Mouse (Mus musculus): Measurements from ENCODE around the gene Acod1.
A peak's percentile ranks its signal among the peaks of the same experiment; 100 is the strongest.

Gene Acod1

DNA sequence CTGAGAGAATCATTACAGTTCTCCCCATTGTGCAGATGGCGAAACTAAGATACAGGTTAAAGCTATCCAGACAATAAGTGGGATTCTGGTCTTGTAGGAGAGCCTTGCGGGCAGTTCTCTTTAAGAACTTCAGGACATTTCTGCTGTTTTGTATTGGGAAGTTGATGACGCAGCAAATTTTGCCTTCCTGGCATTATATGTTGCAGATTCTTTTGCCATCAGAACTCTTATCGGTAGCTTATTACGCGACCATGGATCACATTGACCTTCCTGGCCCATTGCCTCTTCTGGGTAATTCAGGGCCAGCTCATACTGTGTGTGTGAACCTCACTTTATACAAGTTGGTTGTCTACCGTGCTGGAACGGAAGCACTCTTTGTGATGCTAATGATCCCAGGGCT lies 27.0 kb downstream of the Acod1 start:
- peak; percentile 66 for DNase-seq

GRCm38 (mm10) chr14:103075166-103075565 lies 28.4 kb downstream of the Acod1 start:
- peak; percentile 84 for DNase-seq

DNA sequence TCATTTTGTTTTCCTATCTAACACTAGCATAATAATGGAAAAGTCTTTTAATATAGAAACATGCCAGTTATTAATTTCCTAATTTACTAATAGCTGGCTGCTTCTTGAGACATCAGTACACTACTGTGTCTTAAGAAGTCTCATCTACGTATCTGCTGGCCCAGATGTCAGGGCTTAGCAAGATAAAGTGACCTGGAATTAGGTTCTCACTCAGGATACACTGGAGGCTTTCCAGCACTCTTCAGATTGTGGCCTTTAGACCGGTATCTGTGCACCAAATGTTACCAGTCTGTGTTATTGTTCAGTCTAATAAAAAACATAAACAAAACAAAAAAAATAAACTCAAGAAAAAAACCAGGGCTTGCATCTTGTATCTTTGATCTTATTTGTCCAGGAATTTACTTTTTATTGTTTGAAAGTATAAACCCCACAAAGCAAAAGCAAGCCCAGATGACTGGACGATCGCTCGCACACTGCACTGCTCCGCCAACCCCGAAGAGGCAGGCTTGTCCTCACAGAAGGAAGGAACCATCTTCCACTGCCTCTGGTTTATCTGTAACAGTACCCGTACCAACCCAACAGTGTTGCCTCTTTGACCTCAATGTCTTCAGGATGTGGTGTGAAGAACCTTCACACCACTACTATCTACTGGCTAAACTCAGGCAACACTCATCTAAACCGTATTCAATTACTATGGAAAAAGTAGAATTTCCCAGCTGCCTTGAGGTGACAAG lies 30.7 kb downstream of the Acod1 start:
- DNase-seq: peak; percentile 41

DNA sequence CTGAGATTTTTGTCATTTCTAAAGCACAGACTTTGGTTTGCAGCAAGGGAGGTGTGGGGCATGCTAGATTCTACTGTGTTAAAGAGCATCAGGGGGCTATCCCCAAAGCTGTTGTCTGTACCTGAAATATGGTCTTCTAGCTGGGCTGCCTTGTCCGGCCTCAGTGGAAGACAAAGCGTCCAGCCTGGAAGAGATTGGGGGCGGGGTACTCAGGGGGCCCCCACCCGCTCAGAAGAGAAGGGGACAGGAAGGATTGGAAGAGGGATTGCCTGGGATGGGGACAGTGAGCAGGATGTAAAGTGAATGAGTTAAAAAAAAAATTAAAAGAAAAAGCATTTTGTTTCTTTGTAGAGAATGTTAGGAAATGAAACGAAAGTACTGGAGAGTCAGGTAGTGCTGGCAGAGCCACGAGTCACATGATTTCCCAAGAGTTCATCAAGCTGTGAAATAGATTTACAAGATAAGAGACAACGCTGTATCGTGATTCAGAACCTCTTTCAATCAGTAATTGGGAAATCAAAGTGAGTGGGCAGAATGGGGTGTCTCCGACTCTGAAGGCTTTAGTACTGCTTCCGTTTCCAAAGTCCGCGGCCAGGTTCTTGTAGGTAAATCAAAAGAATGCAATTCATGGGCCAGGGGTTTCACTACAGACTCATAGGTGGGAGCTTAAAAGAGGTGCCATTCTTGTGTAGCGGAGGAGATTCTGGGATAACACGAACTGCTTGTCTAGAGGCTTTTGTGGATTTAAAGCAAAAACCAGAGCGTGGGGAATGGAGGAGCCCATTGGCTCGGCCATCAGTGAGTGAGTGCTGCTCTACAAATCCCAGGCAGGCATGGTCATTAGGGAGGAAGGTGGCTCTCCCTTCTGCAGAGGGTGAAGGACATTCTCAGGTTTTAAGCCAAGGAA lies 31.5 kb downstream of the Acod1 start:
- peak; percentile 87 for DNase-seq

DNA sequence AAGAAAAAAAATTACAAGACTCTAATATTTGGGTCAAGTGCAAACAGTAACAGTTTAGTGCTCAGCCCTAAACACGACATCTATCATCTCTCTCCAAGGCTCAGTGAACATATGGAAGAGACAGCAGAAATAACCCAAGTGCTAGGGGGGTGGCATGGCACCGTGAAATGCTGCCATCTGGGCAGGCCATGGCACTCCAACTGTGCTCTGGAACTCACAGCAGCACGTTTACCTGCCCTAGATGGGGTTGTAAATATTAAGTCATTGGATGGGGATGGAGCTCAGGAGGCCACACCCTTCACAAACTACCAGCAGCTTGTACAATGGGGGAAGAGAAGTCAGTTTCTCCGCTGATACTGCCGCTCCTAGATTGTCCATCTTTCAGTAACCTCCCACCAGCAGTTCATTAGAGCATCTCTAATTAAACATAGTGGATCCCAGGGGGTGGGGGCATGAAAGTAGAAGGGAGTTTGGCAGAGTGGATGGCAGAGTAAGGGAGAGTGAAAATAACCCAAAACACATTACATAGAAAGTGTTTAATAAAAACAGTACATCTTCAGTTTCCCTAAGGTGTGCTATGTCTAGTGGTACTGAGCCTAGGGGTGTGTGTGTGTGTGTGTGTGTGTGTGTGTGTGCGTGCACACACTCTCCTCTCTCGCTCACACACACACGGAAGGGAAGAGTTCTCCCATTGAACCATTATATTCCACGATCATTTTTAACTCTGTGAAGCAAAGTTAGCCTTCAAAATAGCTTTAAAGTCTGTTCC lies 32.6 kb downstream of the Acod1 start:
- peak; percentile 90 for DNase-seq

GRCm38 (mm10) chr14:103085840-103086533 lies 39.2 kb downstream of the Acod1 start:
- no peak for DNase-seq

GRCm38 (mm10) chr14:103086671-103087324 lies 40.0 kb downstream of the Acod1 start:
- peak; percentile 85 for DNase-seq

DNA sequence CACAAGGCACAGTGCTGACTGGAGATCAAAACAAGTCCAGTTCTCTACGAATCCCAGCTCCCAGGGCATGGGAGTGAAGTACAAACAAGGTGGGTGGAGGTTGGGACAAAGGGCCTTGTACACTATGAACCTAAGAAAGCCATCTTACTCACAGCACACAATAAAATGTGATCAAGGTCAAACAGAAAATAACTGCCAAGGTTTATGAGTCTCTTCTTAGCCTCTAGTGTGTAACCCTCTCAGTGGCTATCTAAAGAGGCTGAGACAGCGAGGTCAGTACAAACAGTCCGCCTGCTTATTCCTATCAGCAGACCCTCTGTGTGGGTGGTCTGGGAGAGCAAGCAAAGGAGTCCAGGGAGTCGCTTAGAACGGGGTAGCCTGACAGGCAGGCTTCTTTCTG lies 41.1 kb downstream of the Acod1 start:
- peak; percentile 43 for DNase-seq

GRCm38 (mm10) chr14:103088624-103089023 lies 41.8 kb downstream of the Acod1 start:
- peak; percentile 97 for DNase-seq

DNA sequence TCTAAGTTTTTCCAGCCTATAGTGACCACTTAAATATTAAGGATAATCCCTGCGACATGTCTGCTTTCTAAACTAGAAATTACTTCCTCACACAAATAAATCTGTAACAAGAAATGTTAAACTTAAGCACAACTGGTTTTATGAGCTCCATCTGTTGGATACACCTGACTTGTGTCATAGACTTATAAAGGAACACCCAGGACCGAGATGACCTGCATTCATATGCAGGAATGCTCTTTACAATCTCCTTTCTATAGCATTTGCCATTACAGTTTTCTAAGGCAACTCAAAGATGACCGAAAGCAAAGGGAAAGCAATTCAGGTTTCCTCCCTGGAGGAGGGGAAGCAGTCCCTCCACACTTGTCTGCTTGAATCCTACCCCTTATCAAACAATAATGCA lies 46.5 kb downstream of the Acod1 start:
- DNase-seq: peak; percentile 22

GRCm38 (mm10) chr14:103093670-103094069 lies 46.9 kb downstream of the Acod1 start:
- peak; percentile 22 for DNase-seq

GRCm38 (mm10) chr14:103095036-103095435 lies 48.3 kb downstream of the Acod1 start:
- peak; percentile 82 for DNase-seq

GRCm38 (mm10) chr14:103095826-103096225 lies 49.0 kb downstream of the Acod1 start:
- DNase-seq: peak; percentile 71

- peak; percentile 91 for DNase-seq
Observed at GRCm38 (mm10) chr14:103096621-103097020, 49.8 kb downstream of the Acod1 start.

DNA sequence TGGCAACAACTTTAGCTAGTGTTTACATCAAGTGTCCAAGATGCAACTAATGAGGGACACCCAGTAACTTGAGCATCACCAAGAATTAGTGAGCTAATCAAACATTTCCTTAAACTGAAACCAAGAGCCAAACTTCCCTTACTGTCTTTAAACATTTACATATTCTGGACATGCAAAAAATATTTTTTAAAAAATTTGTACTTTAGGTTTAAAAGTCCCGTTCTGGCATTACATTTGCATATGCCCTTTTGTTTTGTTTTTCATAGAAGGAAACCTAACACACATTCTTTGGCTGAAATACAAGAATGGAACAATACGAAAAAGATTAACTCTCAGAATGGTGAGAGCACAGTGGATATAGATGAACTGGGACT lies 51.4 kb downstream of the Acod1 start:
- no peak for DNase-seq

DNA sequence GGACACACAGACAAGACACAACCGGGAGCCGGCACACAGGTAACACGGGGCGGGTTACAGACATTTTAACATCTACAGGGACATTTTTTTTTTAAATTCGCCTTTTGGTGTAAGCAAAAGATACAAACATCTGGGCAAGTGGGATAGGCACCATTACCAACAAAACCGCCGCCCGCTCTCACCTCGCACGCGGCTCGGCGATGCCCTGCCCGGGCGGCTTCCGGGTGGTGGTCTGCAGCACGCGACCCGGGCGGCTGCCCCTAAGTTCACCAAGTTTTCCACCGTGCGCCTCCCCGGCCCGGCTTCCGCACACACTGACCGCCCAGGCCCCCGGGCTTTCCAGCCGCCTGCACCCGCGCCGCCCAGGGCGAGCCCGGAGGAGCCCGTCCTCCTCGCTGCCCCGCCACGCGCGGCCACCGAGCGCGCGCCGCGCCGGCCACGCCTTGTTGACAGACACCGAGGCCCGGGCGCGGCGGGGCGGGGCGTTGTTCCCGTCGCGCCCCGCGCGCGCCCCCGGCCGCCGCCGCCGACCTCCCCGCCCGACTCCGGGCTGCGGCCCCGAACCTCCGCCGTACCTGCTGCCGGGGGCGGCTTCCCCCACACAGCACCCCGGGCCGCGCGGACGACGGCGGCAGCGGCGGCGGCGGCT lies 51.9 kb downstream of the Acod1 start:
- DNase-seq: peak; percentile 99

GRCm38 (mm10) chr14:103099238-103099933 lies 52.6 kb downstream of the Acod1 start, which contains the start of gene Fbxl3:
Gene Fbxl3 (minus strand): TSS chr14:103099566.
- DNase-seq: peak; percentile 100

DNA sequence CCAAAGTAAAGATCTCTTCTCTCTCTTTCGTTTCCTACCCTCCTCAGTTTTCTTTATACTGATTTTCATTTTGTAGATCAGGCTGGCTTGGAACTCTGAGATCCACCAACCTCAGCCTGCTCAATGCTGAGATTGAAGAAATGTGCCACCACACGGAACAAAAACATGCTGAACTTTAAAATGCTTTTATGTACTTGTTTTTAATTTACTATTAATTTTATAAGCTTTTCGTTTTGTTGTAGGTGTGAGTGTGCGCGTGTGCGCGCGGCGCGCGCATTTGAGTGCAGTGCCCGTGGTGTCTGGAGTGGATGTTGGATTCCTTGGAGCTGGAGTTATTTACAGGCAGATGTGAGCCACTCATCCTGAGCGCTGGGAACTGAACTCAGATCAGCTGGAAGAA lies 53.5 kb downstream of the Acod1 start:
- peak; percentile 53 for DNase-seq

GRCm38 (mm10) chr14:103101171-103101570 lies 54.4 kb downstream of the Acod1 start:
- DNase-seq: peak; percentile 61

- peak; percentile 73 for DNase-seq
Observed at GRCm38 (mm10) chr14:103102246-103102645, 55.5 kb downstream of the Acod1 start.

Data from heart, adult 11 months (tissue).